ENCODE assay signal across 22 mouse cellular contexts in the genomic region with DNA sequence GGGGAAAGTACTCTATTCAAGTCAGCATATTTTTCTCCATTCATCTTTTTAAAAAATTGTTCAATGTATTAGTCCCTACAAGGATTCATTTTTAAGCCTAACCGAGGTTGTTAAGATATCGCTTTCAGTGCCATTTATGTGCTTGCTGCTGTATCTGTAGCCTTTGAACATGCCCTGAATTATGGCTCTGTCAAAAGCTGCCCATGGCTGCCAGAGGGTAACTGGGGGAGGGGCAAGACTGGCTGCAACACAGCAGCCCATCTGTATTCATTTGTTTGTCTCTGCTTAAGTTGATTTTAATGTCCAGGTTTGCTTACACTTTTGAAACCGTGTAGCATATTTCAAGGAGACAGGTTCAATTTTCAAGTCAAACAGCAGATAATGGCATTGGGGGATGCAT.
A peak's percentile ranks its signal among the peaks of the same experiment; 100 is the strongest.
DNase-seq lines count a peak whose midpoint lies in the region; ATAC-seq lines count a peak whose summit lies in the region.
"Had no signal": no experiment of that assay in that cellular context is flagged by ENCODE, and none has a peak within 500 bp of the region (broad histone marks: within the 10 kb centered on the region; RNA-seq: fewer than 3 reads in every experiment).

No protein-coding gene starts in this region.

- WGBS in hindbrain, embryonic 14.5 days: 54% methylated on average over 3 of the region's 3 CpGs
- 65% methylated on average over 3 of the region's 3 CpGs for WGBS in hindbrain, embryonic 13.5 days
- WGBS in neural tube, embryonic 11.5 days: 53% methylated on average over 3 of the region's 3 CpGs

- H3K9ac ChIP-seq in hindbrain, embryonic 14.5 days: no peak overlapping the region
- no peak overlapping the region for H3K9ac ChIP-seq in hindbrain, embryonic 13.5 days
- no peak overlapping the region for H3K9ac ChIP-seq in neural tube, embryonic 11.5 days (ENCODE audit: low read length)
- H3K9ac ChIP-seq: forebrain, embryonic 13.5 days; hindbrain, embryonic 15.5 days; limb, embryonic 15.5 days; liver, embryonic 14.5 days; lung, embryonic 14.5 days; stomach, embryonic 15.5 days had no signal

- H3K27ac ChIP-seq in hindbrain, embryonic 14.5 days: no peak overlapping the region
- no peak overlapping the region for H3K27ac ChIP-seq in hindbrain, embryonic 13.5 days
- no peak overlapping the region for H3K27ac ChIP-seq in neural tube, embryonic 11.5 days (ENCODE audit: low read depth, low read length)
- H3K27ac ChIP-seq: forebrain, embryonic 13.5 days; heart, embryonic 10.5 days; hindbrain, embryonic 15.5 days; limb, embryonic 15.5 days; liver, embryonic 14.5 days; stomach, embryonic 15.5 days had no signal

- no peak overlapping the region for H3K4me2 ChIP-seq in hindbrain, embryonic 14.5 days (replicated peaks)
- no peak overlapping the region for H3K4me2 ChIP-seq in hindbrain, embryonic 13.5 days
- no peak overlapping the region for H3K4me2 ChIP-seq in neural tube, embryonic 11.5 days (ENCODE audit: low read depth)
- H3K4me2 ChIP-seq: forebrain, embryonic 13.5 days; hindbrain, embryonic 15.5 days; limb, embryonic 15.5 days; lung, embryonic 14.5 days; stomach, embryonic 15.5 days had no signal

- no peak overlapping the region for H3K4me3 ChIP-seq in hindbrain, embryonic 14.5 days (replicated peaks; ENCODE audit: low read length)
- H3K4me3 ChIP-seq in hindbrain, embryonic 13.5 days: no peak overlapping the region
- H3K4me3 ChIP-seq in neural tube, embryonic 11.5 days (ENCODE audit: low read depth, low read length): no peak overlapping the region
- H3K4me3 ChIP-seq: forebrain, embryonic 13.5 days; heart, embryonic 10.5 days; hindbrain, embryonic 15.5 days; limb, embryonic 15.5 days; megakaryocyte, embryonic 14.5 days; stomach, embryonic 15.5 days had no signal

- intact Hi-C loops in gastrocnemius, postnatal 14 days (cut with DNase I; ENCODE audit: low total_unique reads): no loop called here

- peak; percentile 1 for DNase-seq in adrenal gland, adult 8-10 months
- no peak for DNase-seq in adrenal gland, adult (ENCODE audit: inconsistent age in 2 of 2, low spot score in 1 of 2)
- peak; percentile 34 for DNase-seq in hindbrain, embryonic 14.5 days (ENCODE audit: low spot score)
- DNase-seq in embryo, embryonic 11.5 days (ENCODE audit: low read depth, low spot score): peak; percentile 5
- DNase-seq in neural tube, embryonic 11.5 days (ENCODE audit: low spot score): no peak
- DNase-seq in gastrocnemius, postnatal 14 days: no peak
- DNase-seq in lung, postnatal 25 days (ENCODE audit: low spot score): no peak
- DNase-seq: cerebellum, adult 9-10 months; kidney, postnatal 36 days; lung, embryonic 14.5 days; lung, postnatal 36 days; midbrain, embryonic 14.5 days; thymus, postnatal 25 days had no signal

- no peaks in the 10 kb centered on the region for H3K9me3 ChIP-seq in hindbrain, embryonic 14.5 days (ENCODE audit: control insufficient read depth, low read length)
- no peaks in the 10 kb centered on the region for H3K9me3 ChIP-seq in hindbrain, embryonic 13.5 days
- H3K9me3 ChIP-seq in neural tube, embryonic 11.5 days (ENCODE audit: control insufficient read depth, low read length): no peaks in the 10 kb centered on the region
- H3K9me3 ChIP-seq: forebrain, embryonic 13.5 days; heart, embryonic 10.5 days; hindbrain, embryonic 15.5 days; limb, embryonic 15.5 days; stomach, embryonic 15.5 days had no signal

- 0 out of 2 replicates have a peak, but pooled peaks cover 3% of the 10 kb centered on the region for H3K4me1 ChIP-seq in hindbrain, embryonic 14.5 days (replicated peaks; ENCODE audit: control insufficient read depth, insufficient read depth, low read length)
- H3K4me1 ChIP-seq in hindbrain, embryonic 13.5 days (replicated peaks): 0 out of 2 replicates have a peak, but pooled peaks cover 2% of the 10 kb centered on the region
- no peaks in the 10 kb centered on the region for H3K4me1 ChIP-seq in neural tube, embryonic 11.5 days (ENCODE audit: control insufficient read depth, insufficient read depth, low read length)
- H3K4me1 ChIP-seq: forebrain, embryonic 13.5 days; heart, embryonic 10.5 days; limb, embryonic 15.5 days; megakaryocyte, embryonic 14.5 days; stomach, embryonic 15.5 days had no signal

- ATAC-seq in hindbrain, embryonic 14.5 days (ENCODE audit: low FRiP score): peak; percentile 64; the same call in 1 of the 2 replicates
- ATAC-seq in hindbrain, embryonic 13.5 days (ENCODE audit: low FRiP score): no peak; the same call in 1 of the 2 replicates
- peak; percentile 56; the same call in 1 of the 2 replicates for ATAC-seq in neural tube, embryonic 11.5 days (ENCODE audit: insufficient read depth, low FRiP score, low TSS enrichment)
- ATAC-seq: forebrain, embryonic 13.5 days; intestine, embryonic 16.5 days had no signal

- H3K27me3 ChIP-seq in hindbrain, embryonic 14.5 days (ENCODE audit: control insufficient read depth, insufficient read depth, low read length): no peaks in the 10 kb centered on the region
- no peaks in the 10 kb centered on the region for H3K27me3 ChIP-seq in hindbrain, embryonic 13.5 days
- no peaks in the 10 kb centered on the region for H3K27me3 ChIP-seq in neural tube, embryonic 11.5 days (ENCODE audit: control insufficient read depth, insufficient read depth, low read length)
- H3K27me3 ChIP-seq: forebrain, embryonic 13.5 days; hindbrain, embryonic 15.5 days; limb, embryonic 15.5 days; megakaryocyte, embryonic 14.5 days; stomach, embryonic 15.5 days had no signal

- H3K36me3 ChIP-seq in hindbrain, embryonic 14.5 days (replicated peaks; ENCODE audit: control insufficient read depth, insufficient read depth): no peaks in the 10 kb centered on the region
- H3K36me3 ChIP-seq in hindbrain, embryonic 13.5 days: no peaks in the 10 kb centered on the region
- H3K36me3 ChIP-seq in neural tube, embryonic 11.5 days (ENCODE audit: control insufficient read depth, insufficient read depth, low read length): no peaks in the 10 kb centered on the region
- H3K36me3 ChIP-seq: heart, embryonic 10.5 days; hindbrain, embryonic 15.5 days; limb, embryonic 15.5 days; stomach, embryonic 15.5 days had no signal

Comparison
In these comparisons a context has a peak if more than half of its experiments do, and no peak if none do; other contexts are left out.
1. DNase-seq: peak in adrenal gland, adult 8-10 months (single experiment), hindbrain, embryonic 14.5 days (single experiment) and embryo, embryonic 11.5 days (single experiment); none in adrenal gland, adult (0 of 2), neural tube, embryonic 11.5 days (single experiment), gastrocnemius, postnatal 14 days (single experiment) and lung, postnatal 25 days (single experiment).